Mouse (Mus musculus) retina, adult 2 months (tissue): Measurements from ENCODE around the gene Snapc2.
A peak's percentile ranks its signal among the peaks of the same experiment; 100 is the strongest.
"Not testable (repeated sequence)": the region's sequence is repeated elsewhere in the genome, so short reads cannot be mapped to it uniquely, and the experiment has no call there.

ENCODE experiments used
- DNase-seq: peaks from one replicate; pipeline ENCODE4 v3.0.0-alpha.2; 2012; ENCODE audit warnings: low read depth, low spot score

Snapc2 gene

DNA sequence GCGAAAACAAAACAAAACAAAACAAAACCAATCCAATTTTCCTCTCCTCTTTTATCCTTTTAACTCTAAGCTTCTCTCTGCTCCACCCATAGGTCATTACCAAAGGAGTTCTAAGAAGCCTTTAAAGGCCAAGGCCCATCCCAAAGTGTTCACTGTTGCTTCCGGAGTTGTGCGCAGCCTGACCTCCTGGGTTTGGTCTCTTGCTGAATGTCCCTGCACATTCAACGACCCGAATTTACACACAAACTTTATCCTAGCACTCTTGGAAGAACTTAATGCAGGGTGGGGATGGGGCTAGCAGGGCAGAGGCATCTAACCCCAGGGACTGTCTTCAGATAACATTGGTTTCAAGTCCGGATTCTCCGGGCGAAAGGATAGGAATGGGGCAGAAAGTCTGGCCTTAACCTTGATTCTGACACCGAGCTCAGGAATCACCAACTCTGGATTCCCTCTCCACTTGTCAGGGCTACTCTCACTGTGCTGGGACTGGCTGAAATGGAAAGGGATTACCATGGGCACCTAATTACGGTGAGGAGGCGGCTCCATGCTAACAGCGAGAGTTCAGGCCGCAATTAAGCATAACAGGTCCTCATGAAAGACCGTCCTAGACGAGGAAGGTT is 15.0 kb upstream of the Snapc2 start:
- DNase-seq: no peak

- DNase-seq: peak; percentile 98
Observed at GRCm38 (mm10) chr8:4238434-4239192, 14.3 kb upstream of the Snapc2 start, which contains the start of the genes Map2k7 and Gm49320. TSS of gene Map2k7 (plus strand) at chr8:4238740. TSS of gene Gm49320 (plus strand) at chr8:4238865.

DNA sequence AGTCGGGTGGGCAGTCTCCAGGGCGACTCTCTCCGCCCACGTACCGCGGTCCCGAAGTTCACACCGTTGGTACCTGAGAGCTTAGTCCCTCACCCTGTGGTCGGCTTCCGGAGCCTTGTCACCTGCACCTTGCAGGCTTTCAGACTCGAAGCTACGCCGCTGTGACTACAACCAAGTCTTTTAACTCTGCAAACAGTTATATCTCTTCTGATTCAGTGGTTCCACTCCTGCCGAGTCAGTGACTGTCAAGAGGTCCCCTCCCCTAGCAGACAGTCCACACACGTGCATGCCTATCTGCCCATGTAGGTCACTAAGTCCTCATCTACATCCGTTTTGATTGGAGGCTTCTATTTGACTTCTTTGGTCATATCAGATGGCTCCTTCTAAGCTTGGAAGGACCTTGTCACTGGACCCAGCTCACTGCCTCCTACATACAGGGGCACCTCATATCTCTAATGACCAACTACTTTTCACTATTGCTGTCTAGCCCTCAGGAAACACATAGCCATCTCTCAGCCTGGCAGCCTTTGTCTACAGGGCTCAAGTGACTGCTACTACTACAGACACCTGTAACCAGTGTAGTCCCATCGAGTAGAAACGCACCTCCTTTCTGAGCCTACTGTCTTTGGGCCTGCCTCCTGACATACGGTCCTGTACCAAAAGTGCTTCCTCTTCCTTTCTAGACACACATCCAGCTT is 13.5 kb upstream of the Snapc2 start:
- DNase-seq: no peak

DNA sequence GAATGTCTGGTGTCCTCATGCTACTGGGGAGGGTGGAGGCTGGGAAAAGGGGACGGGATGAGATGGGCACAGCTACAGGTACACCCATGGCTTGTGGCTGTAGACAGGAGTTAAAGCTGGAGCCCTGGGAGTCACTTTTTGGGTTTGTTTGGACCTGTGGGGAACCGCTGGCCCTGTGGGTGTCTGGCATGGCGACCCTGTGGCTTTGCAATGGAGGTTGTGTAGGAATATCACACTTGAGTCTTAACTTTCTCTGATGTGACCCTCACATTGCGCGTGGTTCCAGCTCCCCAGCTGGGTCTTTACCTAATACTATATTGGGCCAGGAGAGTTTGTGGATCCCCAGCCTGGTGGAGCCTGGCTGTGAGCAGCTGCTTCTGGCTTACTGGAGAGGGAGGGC is 7.8 kb upstream of the Snapc2 start:
- no peak for DNase-seq

GRCm38 (mm10) chr8:4245737-4246136 is 7.1 kb upstream of the Snapc2 start:
- no peak for DNase-seq

DNA sequence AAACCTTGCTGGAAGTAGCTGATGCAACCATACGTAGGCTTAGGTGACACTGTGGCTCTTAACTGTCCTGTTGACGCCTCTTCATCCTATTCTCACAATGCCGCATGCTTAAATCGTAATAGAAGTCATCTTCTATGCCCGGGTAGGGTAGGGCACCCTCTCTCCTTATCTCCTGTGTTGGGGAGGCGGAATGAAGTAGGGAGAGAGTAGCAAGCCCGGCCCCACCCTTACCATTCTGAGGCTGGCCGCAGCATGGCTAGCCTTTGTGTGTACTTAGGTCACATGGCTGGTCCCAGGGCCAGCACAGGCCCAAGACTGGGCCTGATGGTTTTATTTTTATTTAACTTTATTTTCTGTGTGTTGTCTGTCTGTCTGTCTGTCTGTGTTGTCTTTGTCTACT is 5.6 kb upstream of the Snapc2 start:
- no peak for DNase-seq

DNA sequence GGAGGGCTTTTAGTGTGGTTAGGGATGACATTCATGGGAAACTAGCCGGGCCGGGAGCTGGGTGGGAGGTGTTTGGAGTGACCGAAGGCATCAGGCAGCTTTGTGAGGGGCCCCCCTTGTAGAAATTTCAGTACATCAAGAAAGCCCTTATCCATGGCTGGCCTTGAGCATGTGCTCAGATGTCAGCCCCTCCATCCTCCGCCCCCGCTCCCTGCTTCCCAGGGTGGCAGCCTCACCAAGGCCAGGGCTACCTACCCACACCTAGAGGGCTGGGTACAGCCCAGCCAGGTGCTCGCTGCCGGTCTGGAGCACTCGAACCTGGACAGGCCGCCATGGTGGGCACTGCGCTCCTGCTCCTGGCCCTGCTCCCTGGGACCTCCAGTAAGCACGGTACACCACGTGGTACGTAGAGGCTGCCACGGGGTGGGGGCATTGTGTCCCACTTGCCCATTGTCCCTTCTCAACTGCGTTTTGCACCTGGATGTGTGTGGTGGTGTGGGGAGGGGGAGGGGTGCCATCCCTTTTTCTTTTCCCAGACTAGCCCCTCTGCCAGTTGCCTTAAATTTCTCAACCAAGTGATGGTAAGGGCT is 4.8 kb upstream of the Snapc2 start, which contains the start of gene Tgfbr3l:
TSS of gene Tgfbr3l (plus strand) at position 264 of the 590 bp plus-strand sequence.
- DNase-seq: no peak

GRCm38 (mm10) chr8:4249213-4249612 is 3.7 kb upstream of the Snapc2 start:
- no peak for DNase-seq

DNA sequence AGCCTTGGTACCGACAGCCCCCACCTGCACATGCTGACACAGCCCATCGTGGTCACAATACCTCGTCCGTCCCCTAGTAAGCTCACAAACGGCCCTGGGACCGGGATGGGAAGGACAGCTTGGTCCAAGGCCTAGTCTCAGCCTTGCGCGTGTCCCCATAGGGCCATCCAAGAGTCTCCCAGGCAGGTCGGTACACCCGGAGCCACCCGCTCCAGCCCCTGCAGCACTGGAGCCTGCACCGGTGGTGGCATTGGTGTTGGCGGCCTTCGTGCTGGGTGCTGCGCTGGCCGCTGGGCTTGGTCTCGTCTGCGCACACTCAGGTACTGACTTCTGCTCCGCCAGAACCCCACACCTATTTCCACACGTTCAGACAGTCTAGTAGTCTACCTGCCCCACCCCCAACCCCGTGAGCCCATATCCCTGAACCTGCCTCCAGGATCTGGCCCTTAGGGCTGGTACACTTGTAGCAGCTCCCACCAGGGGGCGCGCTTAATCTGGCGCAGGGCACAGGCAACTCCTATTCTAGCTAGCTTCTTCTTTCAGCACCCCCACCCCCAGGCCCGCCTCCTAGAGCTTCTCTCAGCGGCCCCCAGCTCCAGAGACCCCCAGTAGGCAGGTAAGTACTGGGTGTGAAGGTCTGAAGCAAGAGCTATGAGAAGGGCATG is 2.4 kb upstream of the Snapc2 start:
- DNase-seq: no peak

- DNase-seq: no peak
Observed at GRCm38 (mm10) chr8:4252116-4252760, 642 bp upstream of the Snapc2 start.

DNA sequence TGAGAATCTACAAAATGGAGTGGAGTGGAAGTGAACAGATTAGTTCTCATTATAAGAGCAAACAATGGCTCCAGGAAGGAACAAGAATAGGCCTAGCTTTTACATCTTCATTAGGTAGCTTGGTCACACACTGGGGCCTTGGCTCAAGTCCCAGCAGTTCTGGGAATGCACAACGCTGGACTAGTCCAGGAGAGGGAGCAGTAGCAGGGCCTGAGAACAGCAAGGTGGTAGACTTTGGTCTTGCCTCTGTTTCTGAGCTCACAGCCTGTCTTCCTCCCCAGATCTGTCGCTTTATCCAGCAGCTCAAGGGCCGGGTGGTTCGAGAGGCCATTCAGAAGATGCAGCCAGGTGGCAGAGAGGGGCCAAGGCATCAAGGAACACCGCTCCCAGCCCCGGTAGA is 1.1 kb downstream of the Snapc2 start:
- DNase-seq: no peak

GRCm38 (mm10) chr8:4255471-4255870 is 2.6 kb downstream of the Snapc2 start:
- DNase-seq: not testable (repeated sequence)

DNA sequence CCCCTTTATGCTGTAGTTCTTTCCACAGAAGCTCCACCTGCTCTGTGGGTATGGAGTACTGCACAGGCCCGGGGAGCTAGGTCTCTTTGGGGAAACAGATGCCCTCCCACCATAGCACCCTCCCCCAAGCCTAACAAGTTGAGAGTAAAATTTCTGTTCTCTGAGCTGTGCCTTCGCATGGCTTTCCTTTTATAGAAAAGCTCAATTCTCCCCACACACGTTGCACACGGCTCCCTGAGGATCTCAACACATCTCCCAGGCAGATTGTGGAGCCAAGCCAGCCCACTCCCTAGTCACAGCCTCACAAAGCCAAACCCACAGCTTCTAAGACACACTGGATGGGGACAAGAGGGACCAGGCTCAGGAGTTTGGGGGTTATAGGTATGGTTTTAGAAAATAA is 4.0 kb downstream of the Snapc2 start:
- no peak for DNase-seq

GRCm38 (mm10) chr8:4257350-4257749 is 4.5 kb downstream of the Snapc2 start:
- no peak for DNase-seq

DNA sequence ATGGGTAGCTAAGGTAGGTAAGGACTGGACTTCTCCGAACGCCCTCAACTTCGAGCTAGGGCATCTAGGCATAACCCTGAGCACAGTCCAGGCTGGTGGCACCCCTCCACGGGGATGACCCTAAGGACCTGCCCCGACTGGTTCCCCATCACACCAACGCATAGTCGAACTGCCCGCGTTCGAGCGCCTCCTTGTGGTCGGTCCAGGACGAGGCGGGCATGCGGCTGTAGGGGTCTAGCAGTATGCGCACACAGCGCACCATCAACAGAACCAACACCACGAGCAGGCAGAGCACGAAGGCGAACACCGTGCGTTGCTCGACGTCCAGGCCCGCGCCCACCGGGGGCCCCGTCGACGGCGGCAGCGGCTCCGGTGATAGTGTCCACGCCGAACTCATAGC is 5.4 kb downstream of the Snapc2 start:
- no peak for DNase-seq

- no peak for DNase-seq
Observed at GRCm38 (mm10) chr8:4258678-4259077, 5.8 kb downstream of the Snapc2 start.

GRCm38 (mm10) chr8:4259125-4259804 is 6.4 kb downstream of the Snapc2 start, which contains the start of gene Ctxn1:
TSS of gene Ctxn1 (minus strand) at chr8:4259274.
- DNase-seq: peak; percentile 61

DNA sequence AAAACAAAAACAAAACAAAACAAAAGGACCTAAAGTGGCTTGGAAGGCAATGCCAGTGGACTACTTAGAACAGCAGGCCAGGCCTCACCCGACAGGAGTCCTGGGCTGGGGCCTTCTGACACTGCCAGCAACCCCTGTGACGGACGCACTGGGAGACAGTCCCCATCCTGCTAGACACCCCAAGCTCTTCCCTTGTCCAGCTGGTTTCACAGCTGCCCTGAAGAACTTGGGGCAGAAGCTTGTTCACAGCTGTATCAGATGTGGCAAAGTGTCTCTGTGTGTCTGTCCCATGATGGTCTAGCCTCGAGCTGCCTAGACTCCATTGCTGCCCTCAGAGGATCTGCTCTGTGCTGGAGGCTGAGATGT is 6.9 kb downstream of the Snapc2 start:
- no peak for DNase-seq

GRCm38 (mm10) chr8:4263105-4263791 is 10.4 kb downstream of the Snapc2 start:
- no peak for DNase-seq
